Mouse (Mus musculus) heart, adult 2 months (tissue): ENCODE data around the gene Rassf5. TPM values are rescaled to one million over a fixed set of nuclear protein-coding genes. Genes with fewer than 3 reads are reported as not detected.

ENCODE experiments used
- DNase-seq, 2 experiments: peaks; one replicate each; pipeline ENCODE4 v3.0.0; 2021
- H3K27ac ChIP-seq: fragments of 200-600 bp; 2 replicates; pipeline ENCODE4 v1.8.1; 2022
- H3K27me3 ChIP-seq: fragments of 200-500 bp; 2 replicates; pipeline ENCODE4 v1.6.1; 2012; ENCODE audit warnings: mild to moderate bottlenecking, low read length, inconsistent platforms, mixed read lengths; ENCODE audit not compliant: control insufficient read depth, insufficient read depth
- H3K36me3 ChIP-seq: fragments of 200-500 bp; 2 replicates; pipeline ENCODE4 v1.6.1; 2012; ENCODE audit warnings: low read length, inconsistent platforms; ENCODE audit not compliant: control insufficient read depth, insufficient read depth
- H3K4me1 ChIP-seq: fragments of 200-500 bp; 2 replicates; pipeline ENCODE4 v1.6.1; 2011; ENCODE audit warnings: low read length; ENCODE audit not compliant: control insufficient read depth, insufficient read depth
- H3K4me3 ChIP-seq: fragments of 200-600 bp; 2 replicates; pipeline ENCODE4 v1.8.1; 2022
- H3K79me2 ChIP-seq: fragments of 200-500 bp; replicated peaks from 2 replicates; pipeline ENCODE4 v1.6.1; 2012; ENCODE audit warnings: mild to moderate bottlenecking, inconsistent platforms, low read length, moderate library complexity, mixed read lengths; ENCODE audit not compliant: control insufficient read depth, insufficient read depth
- H3K9ac ChIP-seq: fragments of 200-500 bp; 2 replicates; pipeline ENCODE4 v1.6.1; 2012; ENCODE audit warnings: low read depth, mild to moderate bottlenecking, control low read depth, inconsistent platforms, low read length, mixed read lengths
- CTCF ChIP-seq: fragments of 200-600 bp; IDR thresholded peaks from 2 replicates; pipeline ENCODE4 v1.8.1; 2022; ENCODE audit warnings: antibody characterized with exemption, mild to moderate bottlenecking, moderate library complexity
- EP300 ChIP-seq: fragments of 200-500 bp; IDR thresholded peaks from 2 replicates; pipeline ENCODE4 v1.6.1; 2011; ENCODE audit warnings: low read depth, low read length, control low read depth; ENCODE audit not compliant: insufficient read depth
- POLR2A ChIP-seq: fragments of 200-500 bp; IDR thresholded peaks from 2 replicates; pipeline ENCODE4 v1.6.1; 2011; ENCODE audit warnings: mild to moderate bottlenecking, low read depth, low read length, control low read depth; ENCODE audit not compliant: insufficient read depth
- WGBS: fragments of 180-500 bp; shearing (Covaris S2); methylation state at CpG from one replicate; pipeline ENCODE4 v1.1.7; 2018; 5-methylcytosine and 5-hydroxymethylcytosine counted together
- intact Hi-C: fragments of 180-260 bp; cut with DNase I; formaldehyde crosslinking; loops from one replicate; pipeline ENCODE4 v1.15.1; 2025
- polyA plus RNA-seq: library from polyadenylated mRNA; depleted of rRNA; stranded (reverse); fragments of >200 nt; gene quantifications from 2 replicates; pipeline ENCODE4 v1.2.3, GENCODE M21; 2012
- total RNA-seq, 2 experiments: library from RNA; stranded (reverse); gene quantifications; 2 replicates each; pipeline ENCODE4 v1.2.3; 2021

The Rassf5 gene
- total and polyA plus RNA-seq, 3 experiments = 1.7 to 2.3 (median 2.0) TPM

- Histone ChIP-seq H3K36me3 (no peaks in the 10 kb centered on the region), H3K4me1 (no peaks in the 10 kb centered on the region)
These were observed 21.7 kb downstream of the Rassf5 start for GRCm38 (mm10) chr1:131223345-131223744.

GRCm38 (mm10) chr1:131221822-131222590 lies 23.1 kb downstream of the Rassf5 start:
- DNase-seq = no peak
- no peaks in the 10 kb centered on the region for H3K36me3 ChIP-seq
- no peak overlapping the region for H3K9ac ChIP-seq
- no peaks in the 10 kb centered on the region for H3K79me2 ChIP-seq
- H3K4me1 ChIP-seq = no peaks in the 10 kb centered on the region
- 82% methylated on average over 13 of the region's 13 CpGs for WGBS
- intact Hi-C loops = no loop called here
- no peak for TF ChIP-seq EP300
- no peak for TF ChIP-seq CTCF
- no peak for TF ChIP-seq POLR2A
- no peaks in the 10 kb centered on the region; the same call in 1 of the 2 replicates for H3K27me3 ChIP-seq
- H3K4me3 ChIP-seq = no peak overlapping the region
- H3K27ac ChIP-seq = no peak overlapping the region

More at GRCm38 (mm10) chr1:131223345-131223744, 21.7 kb downstream of the Rassf5 start:
- intact Hi-C loops = no loop called here
- Histone ChIP-seq H3K9ac (no peak overlapping the region), H3K27ac (no peak overlapping the region), H3K4me3 (no peak overlapping the region), H3K79me2 (no peaks in the 10 kb centered on the region), H3K27me3 (no peaks in the 10 kb centered on the region)
- DNase-seq = no peak
- TF ChIP-seq POLR2A (no peak), EP300 (no peak), CTCF (no peak)
- 93% methylated on average over 2 of the region's 2 CpGs for WGBS

GRCm38 (mm10) chr1:131218933-131219332 lies 26.1 kb downstream of the Rassf5 start:
- Histone ChIP-seq H3K9ac (no peak overlapping the region), H3K4me1 (no peaks in the 10 kb centered on the region), H3K4me3 (no peak overlapping the region), H3K27ac (no peak overlapping the region), H3K36me3 (no peaks in the 10 kb centered on the region), H3K79me2 (no peaks in the 10 kb centered on the region), H3K27me3 (no peaks in the 10 kb centered on the region; the same call in 1 of the 2 replicates)
- TF ChIP-seq CTCF (no peak), POLR2A (no peak), EP300 (no peak)
- intact Hi-C loops = no loop called here
- 87% methylated on average over 11 of the region's 11 CpGs for WGBS
- DNase-seq = no peak

GRCm38 (mm10) chr1:131213361-131213760 lies 31.7 kb downstream of the Rassf5 start:
- intact Hi-C loops = no loop called here
- Histone ChIP-seq H3K79me2 (no peaks in the 10 kb centered on the region), H3K36me3 (no peaks in the 10 kb centered on the region), H3K27ac (no peak overlapping the region), H3K9ac (no peak overlapping the region), H3K27me3 (no peaks in the 10 kb centered on the region; the same call in 1 of the 2 replicates), H3K4me1 (no peaks in the 10 kb centered on the region), H3K4me3 (no peak overlapping the region)
- 72% methylated on average over 6 of the region's 6 CpGs for WGBS
- TF ChIP-seq EP300 = no peak
- no peak for TF ChIP-seq CTCF
- TF ChIP-seq POLR2A = no peak
- no peak for DNase-seq

- H3K9ac ChIP-seq = no peak overlapping the region
- H3K4me1 ChIP-seq = no peaks in the 10 kb centered on the region
- no peaks in the 10 kb centered on the region for H3K36me3 ChIP-seq
- no peak for DNase-seq
- intact Hi-C loops = no loop called here
- no peaks in the 10 kb centered on the region for H3K79me2 ChIP-seq
- no peak overlapping the region for H3K27ac ChIP-seq
- H3K27me3 ChIP-seq = no peaks in the 10 kb centered on the region; the same call in 1 of the 2 replicates
- TF ChIP-seq POLR2A = no peak
- no peak for TF ChIP-seq EP300
- TF ChIP-seq CTCF = no peak
- 33% methylated on average over 5 of the region's 5 CpGs for WGBS
- no peak overlapping the region for H3K4me3 ChIP-seq
These were observed 32.1 kb downstream of the Rassf5 start for GRCm38 (mm10) chr1:131212956-131213355.

- no peak overlapping the region for H3K9ac ChIP-seq
- intact Hi-C loops = no loop called here
- no peaks in the 10 kb centered on the region for H3K27me3 ChIP-seq
- 97% methylated on average over 1 of the region's 1 CpGs for WGBS
- no peaks in the 10 kb centered on the region for H3K36me3 ChIP-seq
- H3K4me3 ChIP-seq = no peak overlapping the region
- H3K4me1 ChIP-seq = no peaks in the 10 kb centered on the region
- DNase-seq = no peak
- no peak overlapping the region for H3K27ac ChIP-seq
- no peaks in the 10 kb centered on the region for H3K79me2 ChIP-seq
- no peak for TF ChIP-seq CTCF
- no peak for TF ChIP-seq EP300
- no peak for TF ChIP-seq POLR2A
These were observed 33.4 kb downstream of the Rassf5 start for GRCm38 (mm10) chr1:131211655-131212054.
